ENCODE assay signal across 9 mouse cellular contexts in the genomic region with DNA sequence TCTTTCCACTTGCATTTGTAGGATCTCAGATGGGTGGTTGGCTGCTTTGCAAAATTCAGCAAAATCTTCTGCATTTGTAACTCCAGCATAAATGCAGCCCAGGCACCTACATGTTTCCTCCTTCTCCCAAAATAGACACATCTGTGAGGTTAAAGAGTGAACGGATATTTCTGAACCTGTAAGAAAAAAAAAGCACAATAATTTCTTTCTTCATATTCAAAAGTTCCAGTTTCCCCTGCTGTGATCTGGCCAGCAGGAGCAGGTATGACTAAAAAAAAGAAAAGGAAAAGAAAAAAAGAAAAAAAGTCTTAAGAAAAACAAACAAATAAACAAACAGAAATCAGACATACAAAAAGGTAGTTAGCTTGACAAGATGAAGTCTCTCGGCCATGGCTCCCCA. TPM values are rescaled to one million over a fixed set of nuclear protein-coding genes. Genes with fewer than 3 reads are reported as not detected.
A peak's percentile ranks its signal among the peaks of the same experiment; 100 is the strongest.
DNase-seq lines count a peak whose midpoint lies in the region; ATAC-seq and TF ChIP-seq lines count a peak whose summit lies in the region.
"Had no signal": no experiment of that assay in that cellular context is flagged by ENCODE, and none has a peak within 500 bp of the region (broad histone marks: within the 10 kb centered on the region; RNA-seq: fewer than 3 reads in every experiment).

No protein-coding gene starts in this region.

- H3K36me3 ChIP-seq in heart, embryonic 13.5 days = no peaks in the 10 kb centered on the region
- H3K36me3 ChIP-seq in hindbrain, embryonic 16.5 days (ENCODE audit: control insufficient read depth, insufficient read depth, low read length) = no peaks in the 10 kb centered on the region
- no peaks in the 10 kb centered on the region for H3K36me3 ChIP-seq in midbrain, embryonic 13.5 days

- no peaks in the 10 kb centered on the region for H3K9me3 ChIP-seq in heart, embryonic 13.5 days
- no peaks in the 10 kb centered on the region for H3K9me3 ChIP-seq in hindbrain, embryonic 16.5 days (ENCODE audit: control insufficient read depth, low read length)
- no peaks in the 10 kb centered on the region for H3K9me3 ChIP-seq in midbrain, embryonic 13.5 days

- no peaks in the 10 kb centered on the region for H3K27me3 ChIP-seq in heart, embryonic 13.5 days (replicated peaks)
- no peaks in the 10 kb centered on the region for H3K27me3 ChIP-seq in hindbrain, embryonic 16.5 days (replicated peaks; ENCODE audit: control insufficient read depth, insufficient read depth, low read length)
- H3K27me3 ChIP-seq in midbrain, embryonic 13.5 days = no peaks in the 10 kb centered on the region

- no peak for ATAC-seq in heart, embryonic 13.5 days (ENCODE audit: extremely low read depth, insufficient number of reproducible peaks, low FRiP score, low TSS enrichment)
- no peak for ATAC-seq in hindbrain, embryonic 16.5 days
- ATAC-seq in midbrain, embryonic 13.5 days = no peak
- ATAC-seq in activated CD4-positive, CD25-positive, alpha-beta regulatory T cell, adult 4 months = no peak
- ATAC-seq in inflammation-experienced regulatory T-cells, adult 6 months = no peak

- no peak for TF ChIP-seq CTCF in cortical plate, adult 2 months (IDR thresholded peaks at IDR 0.05; ENCODE audit: extremely low read depth, insufficient read depth, low read length)

- H3K4me2 ChIP-seq in heart, embryonic 13.5 days = peak overlapping the region; percentile 93
- H3K4me2 ChIP-seq in hindbrain, embryonic 16.5 days (ENCODE audit: low read length) = peak overlapping the region; percentile 70
- peak overlapping the region; percentile 84 for H3K4me2 ChIP-seq in midbrain, embryonic 13.5 days (replicated peaks)

- H3K27ac ChIP-seq in heart, embryonic 13.5 days (replicated peaks) = peak overlapping the region; percentile 100
- H3K27ac ChIP-seq in cortical plate, adult 2 months (ENCODE audit: insufficient read depth, low read length) = peak overlapping the region; percentile 76; the same call in 1 of the 2 replicates
- H3K27ac ChIP-seq in hindbrain, embryonic 16.5 days (ENCODE audit: low read depth, low read length) = peak overlapping the region; percentile 81
- H3K27ac ChIP-seq in midbrain, embryonic 13.5 days = peak overlapping the region; percentile 100
- H3K27ac ChIP-seq: macrophage had no signal

- no peak for DNase-seq in heart, adult 9 months (ENCODE audit: low spot score in 2 of 2)
- no peak for DNase-seq in thymus, postnatal 25 days

- WGBS in heart, embryonic 13.5 days = 16% methylated on average over 2 of the region's 2 CpGs
- WGBS in hindbrain, embryonic 16.5 days = 24% methylated on average over 2 of the region's 2 CpGs
- WGBS in midbrain, embryonic 13.5 days = 0% methylated on average over 2 of the region's 2 CpGs

- peak overlapping the region; percentile 98 for H3K4me3 ChIP-seq in heart, embryonic 13.5 days
- no peak overlapping the region for H3K4me3 ChIP-seq in cortical plate, adult 2 months (ENCODE audit: insufficient read depth, low read length)
- H3K4me3 ChIP-seq in hindbrain, embryonic 16.5 days (ENCODE audit: low read length) = no peak overlapping the region; the same call in 1 of the 2 replicates
- H3K4me3 ChIP-seq in midbrain, embryonic 13.5 days (replicated peaks) = peak overlapping the region; percentile 91

- H3K4me1 ChIP-seq in heart, embryonic 13.5 days = peaks cover 46% of the 10 kb centered on the region
- H3K4me1 ChIP-seq in cortical plate, adult 2 months (ENCODE audit: control insufficient read depth, insufficient read depth, low read length) = no peaks in the 10 kb centered on the region; the same call in 1 of the 2 replicates
- peaks cover 14% of the 10 kb centered on the region for H3K4me1 ChIP-seq in hindbrain, embryonic 16.5 days (ENCODE audit: control insufficient read depth, insufficient read depth, low read depth, low read length)
- peaks cover 52% of the 10 kb centered on the region for H3K4me1 ChIP-seq in midbrain, embryonic 13.5 days (replicated peaks)

- H3K9ac ChIP-seq in heart, embryonic 13.5 days = peak overlapping the region; percentile 100
- H3K9ac ChIP-seq in hindbrain, embryonic 16.5 days (ENCODE audit: low read depth, low read length) = no peak overlapping the region; the same call in 1 of the 2 replicates
- H3K9ac ChIP-seq in midbrain, embryonic 13.5 days (replicated peaks) = peak overlapping the region; percentile 100

- TF ChIP-seq POLR2A in cortical plate, adult 2 months (IDR thresholded peaks at IDR 0.05; ENCODE audit: extremely low read depth, insufficient read depth, low read length) = no peak

RNA-seq across cellular contexts. Expression of gene Skida1, which starts 1.2 kb away (rescaled TPM):
- 5.5 and 6.6 TPM in 2 replicates for polyA plus RNA-seq in heart, embryonic 13.5 days (2015; fragmentation: Nextera tagmentation; extraction: Ambion mirVana)
- 5.4 and 7.4 TPM in 2 replicates for polyA plus RNA-seq in cortical plate, adult 2 months (2012; rRNA removed)
- 4.4 and 5.8 TPM in 2 replicates for polyA plus RNA-seq in hindbrain, embryonic 16.5 days (2015; fragmentation: Nextera tagmentation; extraction: Ambion mirVana)
- 17.8 and 18.3 TPM in 2 replicates for polyA plus RNA-seq in midbrain, embryonic 13.5 days (2015; fragmentation: Nextera tagmentation; extraction: Ambion mirVana)
- under 1 TPM; 0.25 to 0.48 TPM for polyA plus RNA-seq in activated CD4-positive, CD25-positive, alpha-beta regulatory T cell, adult 4 months (2017; shearing (Covaris generic))
- 1 to 10 TPM in 1 of 3 experiments, under 1 TPM in 2; 0.37 to 1.0 (median 0.83) TPM for polyA plus RNA-seq in inflammation-experienced regulatory T-cells, adult 6 months (2017; shearing (Covaris generic))
- polyA plus RNA-seq: macrophage had no signal

RNA-seq across cellular contexts. Expression of gene Mllt10, which starts 5.0 kb away (rescaled TPM):
- 32.5 and 42.5 TPM in 2 replicates for polyA plus RNA-seq in heart, embryonic 13.5 days (2015; fragmentation: Nextera tagmentation; extraction: Ambion mirVana)
- 37.1 and 38.0 TPM in 2 replicates for polyA plus RNA-seq in cortical plate, adult 2 months (2012; rRNA removed)
- 37.5 and 42.9 TPM in 2 replicates for polyA plus RNA-seq in hindbrain, embryonic 16.5 days (2015; fragmentation: Nextera tagmentation; extraction: Ambion mirVana)
- polyA plus RNA-seq in midbrain, embryonic 13.5 days (2015; fragmentation: Nextera tagmentation; extraction: Ambion mirVana) = 69.6 and 75.2 TPM in 2 replicates
- polyA plus RNA-seq in activated CD4-positive, CD25-positive, alpha-beta regulatory T cell, adult 4 months (2017; shearing (Covaris generic)) = 10 to 100 TPM; 34.0 to 36.9 TPM
- polyA plus RNA-seq in inflammation-experienced regulatory T-cells, adult 6 months (2017; shearing (Covaris generic)) = 10 to 100 TPM; 26.7 to 44.6 (median 37.8) TPM

RNA-seq across cellular contexts. Expression of gene A930004D18Rik, which starts 12.5 kb away (rescaled TPM):
- 11.3 and 12.0 TPM in 2 replicates for polyA plus RNA-seq in heart, embryonic 13.5 days (2015; fragmentation: Nextera tagmentation; extraction: Ambion mirVana)
- polyA plus RNA-seq in cortical plate, adult 2 months (2012; rRNA removed) = 1.9 and 2.1 TPM in 2 replicates
- 6.1 and 8.2 TPM in 2 replicates for polyA plus RNA-seq in hindbrain, embryonic 16.5 days (2015; fragmentation: Nextera tagmentation; extraction: Ambion mirVana)
- 14.7 and 17.1 TPM in 2 replicates for polyA plus RNA-seq in midbrain, embryonic 13.5 days (2015; fragmentation: Nextera tagmentation; extraction: Ambion mirVana)
- polyA plus RNA-seq in activated CD4-positive, CD25-positive, alpha-beta regulatory T cell, adult 4 months (2017; shearing (Covaris generic)) = 1 to 10 TPM; 2.3 to 2.9 TPM
- polyA plus RNA-seq in inflammation-experienced regulatory T-cells, adult 6 months (2017; shearing (Covaris generic)) = 1 to 10 TPM in 2 of 3 experiments, under 1 TPM in 1; 0.17 to 4.6 (median 2.0) TPM

RNA-seq across cellular contexts. Expression of gene H2al2a, which starts 53.3 kb away (rescaled TPM):
- polyA plus RNA-seq in heart, embryonic 13.5 days (2015; fragmentation: Nextera tagmentation; extraction: Ambion mirVana) = not detected in 2 replicates
- polyA plus RNA-seq in cortical plate, adult 2 months (2012; rRNA removed) = 0.32 TPM in 1 of 2 replicates, not detected in the other
- not detected in 2 replicates for polyA plus RNA-seq in hindbrain, embryonic 16.5 days (2015; fragmentation: Nextera tagmentation; extraction: Ambion mirVana)
- not detected in 2 replicates for polyA plus RNA-seq in midbrain, embryonic 13.5 days (2015; fragmentation: Nextera tagmentation; extraction: Ambion mirVana)
- not detected for polyA plus RNA-seq in activated CD4-positive, CD25-positive, alpha-beta regulatory T cell, adult 4 months (2017; shearing (Covaris generic))
- not detected for polyA plus RNA-seq in inflammation-experienced regulatory T-cells, adult 6 months (2017; shearing (Covaris generic))
- polyA plus RNA-seq: macrophage had no signal

Comparison
In these comparisons a context has a peak if more than half of its experiments do, and no peak if none do; other contexts are left out.
1. H3K4me3 ChIP-seq: peak in heart, embryonic 13.5 days (single experiment) and midbrain, embryonic 13.5 days (single experiment); none in cortical plate, adult 2 months (single experiment) and hindbrain, embryonic 16.5 days (single experiment).
2. Peak in every context shown above with its lines, with median percentiles within 50 percentile points of each other: H3K27ac ChIP-seq and H3K4me2 ChIP-seq.